Mouse (Mus musculus): ENCODE results near the gene Sik1. TPM values are rescaled to one million over a fixed set of nuclear protein-coding genes. Genes with fewer than 3 reads are reported as not detected.

Gene Sik1
- polyA plus RNA-seq (2017; shearing (Covaris generic)), result 6.1 TPM

GRCm38 (mm10) chr17:31855597-31856518 is at the start of gene Sik1:
Gene Sik1, minus strand, starts transcription at chr17:31855804.

Other genes starting within 250 kb of the Sik1 start
- 0.06 TPM for gene Cbs, start 218.6 kb downstream of the Sik1 start, polyA plus RNA-seq (2017; shearing (Covaris generic))
- gene U2af1, start 196.9 kb downstream of the Sik1 start, polyA plus RNA-seq (2017; shearing (Covaris generic)), result 237 TPM
- not detected for gene Cryaa, start 178.0 kb downstream of the Sik1 start, polyA plus RNA-seq (2017; shearing (Covaris generic))
- 66.8 TPM for gene Rrp1b, start 180.3 kb upstream of the Sik1 start, polyA plus RNA-seq (2017; shearing (Covaris generic))
- gene Hsf2bp, start 180.5 kb upstream of the Sik1 start, polyA plus RNA-seq (2017; shearing (Covaris generic)), result 0.43 TPM

Measured in activated CD4-positive, CD25-positive, alpha-beta regulatory T cell, adult 9 weeks (primary cell).